Mouse (Mus musculus) midbrain, embryonic 10.5 days (tissue): Measurements from ENCODE around the gene Dnmt1. TPM values are rescaled to one million over a fixed set of nuclear protein-coding genes. Genes with fewer than 3 reads are reported as not detected.

Source experiments
- DNase-seq: peaks from one replicate; pipeline ENCODE4 v3.0.0-alpha.2; 2017; ENCODE audit warnings: low spot score
- H3K27ac ChIP-seq: fragments of 300-500 bp; sonication (generic); replicated peaks from 2 replicates; pipeline ENCODE4 v1.5.1; 2016; ENCODE audit warnings: mild to moderate bottlenecking
- H3K27me3 ChIP-seq: fragments of 300-500 bp; sonication (generic); 2 replicates; pipeline ENCODE4 v1.6.1; 2016; ENCODE audit warnings: low read depth, mild to moderate bottlenecking; ENCODE audit not compliant: poor library complexity, severe bottlenecking
- H3K36me3 ChIP-seq: fragments of 300-500 bp; sonication (generic); 2 replicates; pipeline ENCODE4 v1.6.1; 2016; ENCODE audit warnings: mild to moderate bottlenecking, moderate library complexity
- H3K4me1 ChIP-seq: fragments of 300-500 bp; sonication (generic); 2 replicates; pipeline ENCODE4 v1.6.1; 2016
- H3K4me3 ChIP-seq: fragments of 300-500 bp; sonication (generic); 2 replicates; pipeline ENCODE4 v1.5.1; 2016; ENCODE audit warnings: mild to moderate bottlenecking, moderate library complexity
- H3K9me3 ChIP-seq: fragments of 300-500 bp; sonication (generic); replicated peaks from 2 replicates; pipeline ENCODE4 v1.6.1; 2016; ENCODE audit warnings: mild to moderate bottlenecking
- WGBS: fragments of 180-500 bp; shearing (Covaris S2); methylation state at CpG from one replicate; pipeline ENCODE4 v1.1.7; 2016; 5-methylcytosine and 5-hydroxymethylcytosine counted together
- polyA plus RNA-seq: library from polyadenylated mRNA; unstranded; fragments of >200 nt; fragmentation: Nextera tagmentation; extraction: Ambion mirVana; gene quantifications from 2 replicates; pipeline ENCODE4 v1.2.1, GENCODE M21; 2016

Gene Dnmt1
- polyA plus RNA-seq, 1 experiment from 2014 or later = 141 TPM

DNA sequence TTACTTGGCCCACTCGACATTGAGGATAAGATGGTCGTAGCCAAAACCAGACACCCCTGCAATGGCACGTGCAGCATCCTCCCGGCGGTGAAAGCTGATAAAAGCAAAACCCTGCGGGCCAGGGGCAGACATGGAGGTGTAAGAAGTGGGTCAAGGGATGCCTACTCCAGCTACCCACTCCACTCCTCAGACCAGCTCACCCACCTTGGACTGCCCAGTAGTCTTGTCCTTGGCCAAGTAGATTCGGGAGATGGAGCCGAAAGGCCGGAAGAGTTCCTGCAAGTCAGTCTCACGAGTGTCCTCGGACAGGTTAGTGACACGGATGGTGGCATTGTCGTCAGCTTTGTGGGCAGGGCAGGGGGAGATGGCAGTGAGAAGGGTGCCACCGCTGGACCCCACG lies 65.1 kb downstream of the Dnmt1 start:
- Histone ChIP-seq H3K4me1 (peaks cover 17% of the 10 kb centered on the region), H3K36me3 (peaks cover 77% of the 10 kb centered on the region), H3K9me3 (no peaks in the 10 kb centered on the region), H3K27ac (no peak overlapping the region), H3K27me3 (no peaks in the 10 kb centered on the region), H3K4me3 (no peak overlapping the region)
- 94% methylated on average over 15 of the region's 15 CpGs for WGBS
- no peak for DNase-seq

DNA sequence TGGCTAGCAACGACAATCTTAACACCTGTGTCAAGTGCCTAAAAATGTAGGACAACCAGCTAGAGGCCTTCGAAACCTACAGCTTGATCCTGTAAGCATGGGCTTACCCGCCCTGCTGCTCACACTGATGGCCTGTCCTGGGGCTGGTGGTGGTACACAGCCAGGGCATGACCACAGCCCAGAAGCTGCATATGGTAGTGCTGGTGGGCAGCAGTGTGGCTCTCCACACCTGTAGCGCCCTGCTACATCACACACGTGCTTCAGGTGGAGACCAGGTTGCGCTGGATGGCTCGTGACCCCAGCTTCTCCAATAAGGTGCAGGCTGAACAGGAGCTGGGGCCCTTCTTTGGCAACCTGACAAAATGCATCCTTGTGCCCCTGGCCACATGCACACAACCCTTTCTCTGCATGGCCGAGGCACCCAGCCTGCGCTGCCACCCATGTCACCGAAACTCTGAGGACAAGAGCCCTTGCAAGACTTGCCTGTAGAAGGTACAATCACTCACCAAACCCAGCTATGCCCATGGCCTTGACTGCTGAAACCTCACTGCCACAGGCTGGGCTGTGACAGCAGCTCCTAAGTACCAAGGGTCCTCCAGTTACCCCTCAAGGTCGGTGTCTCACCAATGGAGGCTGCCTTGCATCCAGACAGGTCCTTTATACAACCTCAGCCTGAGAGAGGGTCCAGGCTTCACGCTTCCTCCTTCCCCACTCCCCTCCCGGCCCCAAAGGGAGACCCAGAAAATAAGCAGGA lies 65.9 kb downstream of the Dnmt1 start:
- H3K27ac ChIP-seq = no peak overlapping the region
- no peak overlapping the region for H3K4me3 ChIP-seq
- WGBS = 88% methylated on average over 13 of the region's 13 CpGs
- DNase-seq = no peak
- no peaks in the 10 kb centered on the region for H3K9me3 ChIP-seq
- H3K36me3 ChIP-seq = peaks cover 82% of the 10 kb centered on the region
- H3K4me1 ChIP-seq = peaks cover 25% of the 10 kb centered on the region
- no peaks in the 10 kb centered on the region for H3K27me3 ChIP-seq

DNA sequence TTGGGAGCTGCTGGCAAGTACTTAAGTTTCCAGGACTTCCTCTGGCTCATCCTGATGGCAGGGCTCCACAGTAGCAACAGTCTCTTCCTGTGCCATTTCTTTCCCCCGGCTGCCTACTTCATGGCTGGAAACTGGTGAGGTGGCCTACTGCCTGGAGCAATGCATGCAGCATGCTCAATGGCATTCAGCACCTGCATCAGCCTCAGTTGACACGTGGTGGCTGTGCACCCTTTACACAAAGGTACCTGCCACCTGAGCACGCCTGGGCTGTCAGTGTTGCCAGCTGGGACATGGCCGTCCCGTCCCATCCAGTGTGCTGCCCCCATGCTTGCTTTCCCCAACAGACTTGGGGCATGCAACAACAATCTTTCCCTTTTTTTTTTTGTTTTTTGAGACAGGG lies 66.6 kb downstream of the Dnmt1 start:
- 68% methylated on average over 5 of the region's 5 CpGs for WGBS
- Histone ChIP-seq H3K4me1 (peaks cover 29% of the 10 kb centered on the region), H3K36me3 (peaks cover 82% of the 10 kb centered on the region), H3K27me3 (no peaks in the 10 kb centered on the region), H3K4me3 (no peak overlapping the region), H3K9me3 (no peaks in the 10 kb centered on the region), H3K27ac (no peak overlapping the region)
- DNase-seq = no peak

DNA sequence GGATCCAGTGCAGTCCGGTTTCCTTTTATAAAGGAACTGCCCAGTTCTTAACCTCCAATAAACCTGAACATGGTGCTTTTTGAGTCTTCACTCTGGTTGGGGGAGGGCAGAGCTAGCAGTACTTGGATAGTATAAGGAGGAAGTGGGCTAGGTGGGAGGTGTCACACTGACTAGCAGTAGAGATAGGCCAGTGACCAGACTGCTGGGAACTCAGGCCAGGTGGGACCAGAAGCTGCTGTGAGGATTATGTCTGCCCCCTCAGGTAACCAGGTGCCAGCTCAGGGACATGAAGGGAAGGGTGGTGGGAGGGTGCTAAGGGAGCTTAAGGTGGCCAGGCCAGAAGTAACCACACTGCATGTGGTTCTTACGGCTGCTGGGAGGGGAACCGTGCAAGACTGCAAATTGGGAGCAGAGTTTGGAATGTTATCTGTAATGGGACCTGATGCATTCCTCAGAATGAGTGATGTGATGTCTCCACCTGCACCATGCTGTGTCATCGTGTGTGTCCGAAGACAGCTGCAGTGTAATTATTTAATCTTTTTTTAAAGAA lies 67.5 kb downstream of the Dnmt1 start:
- Histone ChIP-seq H3K36me3 (peaks cover 81% of the 10 kb centered on the region), H3K9me3 (no peaks in the 10 kb centered on the region), H3K4me1 (peaks cover 21% of the 10 kb centered on the region), H3K27me3 (no peaks in the 10 kb centered on the region), H3K27ac (no peak overlapping the region), H3K4me3 (no peak overlapping the region)
- WGBS = 79% methylated on average over 5 of the region's 5 CpGs
- no peak for DNase-seq

DNA sequence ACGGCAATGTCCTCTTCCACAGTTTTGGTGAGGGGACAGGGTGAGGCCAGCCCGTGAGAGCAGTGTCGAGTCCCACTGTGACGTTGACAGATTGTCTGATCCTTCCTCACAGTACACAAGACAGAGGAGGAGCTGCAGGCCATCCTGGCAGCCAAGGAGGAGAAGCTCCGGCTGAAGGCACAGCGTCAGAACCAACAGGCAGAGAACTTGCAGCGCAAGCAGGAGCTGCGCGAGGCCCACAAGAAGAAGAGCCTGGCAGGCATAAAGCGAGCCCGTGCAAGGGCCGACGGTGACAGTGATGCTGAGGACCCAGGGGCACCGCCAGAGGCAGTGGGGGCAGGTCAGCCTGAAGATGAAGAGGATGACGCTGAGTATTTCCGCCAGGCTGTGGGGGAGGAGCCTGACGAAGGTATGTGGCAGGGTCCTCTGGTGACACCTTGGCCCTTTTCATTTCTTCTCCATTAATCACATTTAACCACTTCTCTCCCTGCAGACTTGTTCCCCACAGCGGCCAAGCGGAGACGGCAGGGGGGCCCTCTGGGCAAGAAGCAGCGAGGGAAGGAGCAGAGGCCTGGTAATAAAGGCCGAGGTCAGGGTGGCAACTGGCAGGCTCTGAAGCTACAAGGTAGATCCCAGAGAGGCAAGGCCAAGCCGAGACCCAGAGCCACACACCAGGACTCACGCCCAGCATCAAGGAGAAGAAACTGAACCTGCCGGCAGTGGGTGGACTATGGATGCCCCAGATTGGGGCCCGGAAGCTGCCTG lies 68.2 kb downstream of the Dnmt1 start:
- Histone ChIP-seq H3K36me3 (peaks cover 74% of the 10 kb centered on the region), H3K27me3 (no peaks in the 10 kb centered on the region), H3K4me3 (0 out of 2 replicates have a peak overlapping the region, but pooled peaks have one; percentile 0), H3K4me1 (peaks cover 15% of the 10 kb centered on the region), H3K9me3 (no peaks in the 10 kb centered on the region), H3K27ac (no peak overlapping the region)
- 87% methylated on average over 26 of the region's 26 CpGs for WGBS
- DNase-seq = no peak

DNA sequence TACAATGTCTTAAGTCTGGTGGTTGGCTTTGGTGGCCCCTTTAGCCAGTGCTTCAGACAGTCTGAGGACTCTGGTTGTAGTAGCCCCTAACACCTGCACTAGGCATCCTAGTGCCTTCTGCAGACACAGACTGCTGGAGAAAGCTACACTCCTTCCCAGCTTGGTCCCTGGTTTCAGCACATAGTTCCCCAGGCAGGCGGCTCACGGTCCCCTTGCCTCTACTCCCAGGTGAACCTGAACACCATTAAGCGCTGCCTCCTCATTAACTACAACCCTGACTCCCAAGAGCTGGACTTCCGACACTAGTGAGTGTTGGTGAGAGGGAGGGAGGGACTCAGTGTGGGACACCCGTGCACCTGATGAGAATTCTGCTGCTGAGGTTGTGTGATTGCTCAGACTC lies 69.3 kb downstream of the Dnmt1 start:
- no peak for DNase-seq
- Histone ChIP-seq H3K9me3 (no peaks in the 10 kb centered on the region), H3K4me3 (peak overlapping the region; percentile 4; the same call in 1 of the 2 replicates), H3K27me3 (no peaks in the 10 kb centered on the region), H3K36me3 (peaks cover 63% of the 10 kb centered on the region), H3K27ac (no peak overlapping the region), H3K4me1 (peaks cover 15% of the 10 kb centered on the region)
- 93% methylated on average over 5 of the region's 5 CpGs for WGBS

DNA sequence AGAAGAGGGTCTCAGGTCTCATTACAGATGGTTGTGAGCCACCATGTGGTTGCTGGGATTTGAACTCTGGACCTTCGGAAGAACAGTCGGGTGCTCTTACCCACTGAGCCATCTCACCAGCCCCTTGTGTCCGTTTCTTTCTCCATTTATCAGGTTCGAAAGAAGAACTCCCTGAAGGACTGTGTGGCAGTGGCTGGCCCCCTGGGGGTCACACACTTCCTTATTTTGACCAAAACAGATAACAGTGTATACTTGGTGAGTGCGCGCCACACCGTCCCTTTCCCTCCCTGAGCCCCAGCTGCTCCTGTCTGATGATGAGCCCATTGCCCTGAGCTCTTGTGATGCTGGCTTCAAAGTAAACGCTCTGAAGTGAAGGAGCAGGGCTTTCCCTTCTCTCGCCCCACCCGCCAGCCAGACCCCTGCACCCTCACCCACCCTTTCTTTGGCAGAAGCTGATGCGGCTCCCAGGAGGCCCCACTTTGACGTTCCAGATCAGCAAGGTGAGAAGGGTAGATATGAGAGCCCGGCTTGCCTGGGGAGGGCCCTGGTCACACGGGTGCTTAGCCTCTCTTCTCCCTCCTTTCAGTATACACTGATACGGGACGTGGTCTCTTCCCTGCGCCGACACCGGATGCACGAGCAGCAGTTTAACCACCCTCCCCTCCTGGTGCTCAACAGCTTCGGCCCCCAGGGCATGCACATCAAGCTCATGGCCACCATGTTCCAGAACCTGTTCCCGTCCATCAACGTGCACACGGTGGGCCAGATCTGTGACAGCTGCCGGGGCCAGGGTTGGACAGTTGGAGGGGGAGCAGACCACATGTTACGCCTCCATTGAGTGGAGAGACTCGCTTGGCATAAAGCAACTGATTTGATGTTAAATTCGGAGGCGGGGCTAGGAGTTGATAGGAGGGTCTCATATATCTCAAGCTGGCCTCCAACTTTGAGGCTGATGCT lies 70.2 kb downstream of the Dnmt1 start:
- H3K4me1 ChIP-seq = peaks cover 15% of the 10 kb centered on the region
- H3K4me3 ChIP-seq = peak overlapping the region; percentile 90
- no peak for DNase-seq
- no peaks in the 10 kb centered on the region; the same call in 1 of the 2 replicates for H3K9me3 ChIP-seq
- no peak overlapping the region for H3K27ac ChIP-seq
- H3K36me3 ChIP-seq = peaks cover 54% of the 10 kb centered on the region
- 84% methylated on average over 29 of the region's 29 CpGs for WGBS
- no peaks in the 10 kb centered on the region for H3K27me3 ChIP-seq

DNA sequence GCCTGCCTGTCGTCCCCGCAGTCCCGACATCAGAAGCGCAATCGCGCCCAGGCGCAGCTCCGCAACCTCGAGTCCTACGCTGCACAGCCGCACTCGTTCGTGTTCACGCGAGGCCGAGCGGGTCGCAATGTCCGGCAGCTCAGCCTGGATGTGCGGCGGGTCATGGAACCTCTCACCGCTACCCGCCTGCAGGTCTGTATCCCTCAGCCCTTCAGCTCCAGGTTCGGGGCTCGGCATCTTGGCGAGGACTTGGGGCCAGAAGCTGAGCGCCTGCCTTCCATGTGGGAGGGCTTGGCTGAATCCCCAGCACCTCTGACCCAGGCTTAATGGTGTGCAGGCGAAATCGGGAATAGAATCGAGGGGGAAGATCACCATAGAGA lies 71.3 kb downstream of the Dnmt1 start:
- Histone ChIP-seq H3K36me3 (peaks cover 43% of the 10 kb centered on the region), H3K9me3 (no peaks in the 10 kb centered on the region; the same call in 1 of the 2 replicates), H3K4me1 (peaks cover 15% of the 10 kb centered on the region), H3K27ac (peak overlapping the region; percentile 89), H3K27me3 (no peaks in the 10 kb centered on the region), H3K4me3 (peak overlapping the region; percentile 90)
- no peak for DNase-seq
- WGBS = under 1% methylated on average over 30 of the region's 30 CpGs

DNA sequence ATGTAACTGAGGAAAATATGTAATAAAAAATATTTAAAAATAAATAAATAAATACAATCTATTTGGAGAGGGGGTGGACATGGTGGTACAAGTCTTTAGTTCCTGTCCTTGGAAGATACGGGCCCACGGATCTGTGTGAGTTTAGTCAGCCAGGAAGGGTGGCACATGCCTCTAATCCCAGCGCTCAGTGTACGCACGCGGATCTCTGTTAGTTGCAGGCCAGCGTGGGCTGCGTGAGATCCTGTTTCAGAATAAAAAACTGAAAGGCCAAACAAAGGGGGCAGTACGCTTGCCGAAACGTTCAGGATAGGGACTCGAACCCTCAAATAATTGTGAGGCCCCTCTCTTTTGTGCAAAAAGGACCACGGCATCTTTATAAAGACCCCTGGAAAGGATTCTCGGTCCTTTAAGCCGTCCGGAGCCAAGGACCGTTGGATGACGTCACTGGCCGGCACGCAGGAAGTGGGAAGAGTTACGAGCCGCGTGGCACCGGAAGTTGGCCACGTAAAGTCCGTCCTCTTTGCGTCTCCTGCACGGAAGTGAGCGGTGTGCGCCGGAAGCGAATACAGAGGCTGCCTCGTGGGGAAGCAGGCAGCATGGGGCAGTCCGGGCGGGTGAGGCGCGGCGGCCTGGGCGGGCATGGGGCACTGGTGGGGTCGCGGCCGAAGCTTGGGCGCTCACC lies 71.8 kb downstream of the Dnmt1 start, which contains the start of gene Ppan:
Gene Ppan (plus strand): TSS at position 472 of the 682 bp plus-strand sequence.
- H3K9me3 ChIP-seq = no peaks in the 10 kb centered on the region; the same call in 1 of the 2 replicates
- peak within 1 kb of the TSS; percentile 90 for H3K4me3 ChIP-seq
- WGBS = under 1% methylated on average over 43 of the region's 43 CpGs
- H3K36me3 ChIP-seq = peaks cover 37% of the 10 kb centered on the region
- H3K27me3 ChIP-seq = no peaks in the 10 kb centered on the region
- peak; percentile 96 for DNase-seq
- peaks cover 15% of the 10 kb centered on the region for H3K4me1 ChIP-seq
- peak within 1 kb of the TSS; percentile 89 for H3K27ac ChIP-seq

DNA sequence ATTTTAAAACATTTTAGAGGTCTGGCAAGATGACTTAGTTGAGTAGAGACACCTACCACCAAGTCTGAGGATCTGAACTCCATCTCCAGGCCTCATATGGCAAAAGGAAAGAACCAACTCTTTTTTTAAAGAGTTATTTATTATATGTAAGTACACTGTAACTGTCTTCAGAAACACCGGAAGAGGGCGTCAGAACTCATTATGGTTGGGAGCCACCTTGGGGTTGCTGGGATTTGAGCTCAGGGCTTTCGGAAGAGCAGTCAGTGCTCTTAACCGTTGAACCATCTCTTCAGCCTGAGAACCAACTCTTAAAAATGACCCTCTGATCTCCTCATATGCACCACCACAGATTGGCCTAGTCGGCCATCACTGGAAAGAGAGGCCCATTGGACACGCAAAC lies 72.5 kb downstream of the Dnmt1 start:
- H3K27me3 ChIP-seq = no peaks in the 10 kb centered on the region
- H3K4me1 ChIP-seq = peaks cover 15% of the 10 kb centered on the region
- peaks cover 31% of the 10 kb centered on the region for H3K36me3 ChIP-seq
- no peaks in the 10 kb centered on the region; the same call in 1 of the 2 replicates for H3K9me3 ChIP-seq
- no peak for DNase-seq
- H3K27ac ChIP-seq = no peak overlapping the region
- WGBS = 89% methylated on average over 6 of the region's 6 CpGs
- H3K4me3 ChIP-seq = peak overlapping the region; percentile 90; the same call in 1 of the 2 replicates

DNA sequence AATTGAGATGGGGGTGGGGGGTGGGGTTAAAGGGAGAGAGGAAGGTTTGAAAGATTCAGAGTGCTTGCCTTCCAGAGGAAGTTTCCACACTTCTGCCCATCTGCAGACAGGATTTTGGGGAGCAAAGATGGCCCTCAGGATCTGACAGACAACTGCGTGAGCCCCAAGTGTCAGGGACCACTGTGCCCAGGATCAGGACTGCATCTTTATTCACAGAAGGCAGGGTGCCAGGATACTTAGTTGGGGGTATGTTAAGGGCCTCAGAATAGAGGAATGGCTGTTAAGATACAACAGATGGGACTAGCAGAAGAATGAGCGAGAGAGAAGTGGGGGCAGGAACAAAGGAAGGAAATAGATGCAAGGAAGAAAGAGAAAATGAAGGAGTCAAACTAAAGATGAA lies 73.1 kb downstream of the Dnmt1 start:
- DNase-seq = no peak
- Histone ChIP-seq H3K27me3 (no peaks in the 10 kb centered on the region), H3K4me1 (peaks cover 15% of the 10 kb centered on the region), H3K9me3 (no peaks in the 10 kb centered on the region; the same call in 1 of the 2 replicates), H3K4me3 (no peak overlapping the region), H3K36me3 (peaks cover 25% of the 10 kb centered on the region), H3K27ac (no peak overlapping the region)
- WGBS = 92% methylated on average over 2 of the region's 2 CpGs
